Mouse (Mus musculus) kidney, postnatal 0 days (tissue): ENCODE results near the gene Nsun5. TPM values are rescaled to one million over a fixed set of nuclear protein-coding genes. Genes with fewer than 3 reads are reported as not detected.
A peak's percentile ranks its signal among the peaks of the same experiment; 100 is the strongest.

Experiments used
- ATAC-seq: fragments of 200-750 bp; cut with Nextera tagmentation; replicated peaks from 2 replicates; pipeline ENCODE4 v1.8.0; 2017; ENCODE audit warnings: low read depth, moderate number of reproducible peaks, moderate TSS enrichment, moderate library complexity; ENCODE audit not compliant: low FRiP score
- DNase-seq: peaks from one replicate; pipeline ENCODE4 v3.0.0-alpha.2; 2016; ENCODE audit warnings: low spot score
- H3K27ac ChIP-seq: fragments of 300-500 bp; sonication (generic); 2 replicates; pipeline ENCODE4 v1.5.1; 2014; ENCODE audit warnings: mild to moderate bottlenecking
- H3K27me3 ChIP-seq: fragments of 300-500 bp; sonication (generic); 2 replicates; pipeline ENCODE4 v1.6.1; 2014; ENCODE audit warnings: low read length, mixed read lengths; ENCODE audit not compliant: insufficient read depth
- H3K36me3 ChIP-seq: fragments of 300-500 bp; sonication (generic); 2 replicates; pipeline ENCODE4 v1.6.1; 2014; ENCODE audit warnings: low read length, mixed read lengths; ENCODE audit not compliant: insufficient read depth
- H3K4me1 ChIP-seq: fragments of 300-500 bp; sonication (generic); replicated peaks from 2 replicates; pipeline ENCODE4 v1.6.1; 2014; ENCODE audit warnings: antibody characterized with exemption, low read length, mixed read lengths; ENCODE audit not compliant: insufficient read depth
- H3K4me2 ChIP-seq: fragments of 300-500 bp; sonication (generic); 2 replicates; pipeline ENCODE4 v1.6.1; 2014; ENCODE audit warnings: mild to moderate bottlenecking, low read length, moderate library complexity, mixed read lengths
- H3K4me3 ChIP-seq: fragments of 300-500 bp; sonication (generic); replicated peaks from 2 replicates; pipeline ENCODE4 v1.5.1; 2014; ENCODE audit warnings: low read depth, low read length
- H3K9ac ChIP-seq: fragments of 300-500 bp; sonication (generic); 2 replicates; pipeline ENCODE4 v1.6.1; 2014; ENCODE audit warnings: low read depth, low read length
- H3K9me3 ChIP-seq: fragments of 300-500 bp; sonication (generic); replicated peaks from 2 replicates; pipeline ENCODE4 v1.6.1; 2016; ENCODE audit warnings: low read length, inconsistent platforms, mixed read lengths
- CTCF ChIP-seq: IDR thresholded peaks from 2 replicates; pipeline ENCODE4 v1.5.1; 2016; ENCODE audit warnings: antibody characterized with exemption, low read depth, mild to moderate bottlenecking, moderate library complexity
- WGBS: fragments of 180-500 bp; shearing (Covaris S2); extraction: QIAGEN DNeasy Blood & Tissue Kit; methylation state at CpG from one replicate; pipeline ENCODE4 v1.1.7; 2014; 5-methylcytosine and 5-hydroxymethylcytosine counted together
- polyA plus RNA-seq: library from polyadenylated mRNA; unstranded; fragments of >200 nt; fragmentation: Nextera tagmentation; extraction: Ambion mirVana; gene quantifications from 2 replicates; pipeline ENCODE4 v1.2.1, GENCODE M21; 2015

The Nsun5 gene
- polyA plus RNA-seq, 1 experiment from 2014 or later, result 22.7 TPM

- no peaks in the 10 kb centered on the region for H3K36me3 ChIP-seq
- 19% methylated on average over 20 of the region's 20 CpGs for WGBS
- H3K27me3 ChIP-seq, result no peaks in the 10 kb centered on the region
- TF ChIP-seq CTCF, result peak; percentile 56
- no peak overlapping the region for H3K9ac ChIP-seq
- H3K9me3 ChIP-seq, result no peaks in the 10 kb centered on the region; the same call in 1 of the 2 replicates
- peak; percentile 28 for DNase-seq
- no peaks in the 10 kb centered on the region for H3K4me1 ChIP-seq
- no peak for ATAC-seq
- no peak overlapping the region for H3K4me3 ChIP-seq
- no peak overlapping the region for H3K27ac ChIP-seq
- no peak overlapping the region for H3K4me2 ChIP-seq
Measured at GRCm38 (mm10) chr5:135353564-135353963, 16.2 kb upstream of the Nsun5 start.

DNA sequence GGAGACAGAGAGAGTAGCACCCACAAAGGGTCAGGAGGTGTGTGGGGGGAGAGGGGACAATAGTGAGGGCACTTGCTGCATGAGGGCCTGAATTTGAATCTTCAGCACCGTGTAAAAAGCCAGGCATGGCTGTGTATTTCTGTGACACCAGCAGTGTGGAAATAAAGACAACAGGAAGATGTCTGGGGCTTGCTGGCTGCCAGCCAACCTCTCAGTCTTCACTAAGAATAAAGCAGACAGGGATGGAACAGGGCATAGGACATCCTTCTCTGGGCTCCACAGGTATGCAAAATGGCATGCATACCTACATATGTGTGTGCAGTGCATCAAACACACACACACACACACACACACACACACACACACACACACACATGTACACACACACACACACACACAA is 13.7 kb upstream of the Nsun5 start:
- WGBS, result 65% methylated on average over 1 of the region's 1 CpGs
- H3K4me1 ChIP-seq, result no peaks in the 10 kb centered on the region
- no peaks in the 10 kb centered on the region for H3K9me3 ChIP-seq
- DNase-seq, result no peak
- no peak for TF ChIP-seq CTCF
- no peak overlapping the region for H3K9ac ChIP-seq
- H3K27me3 ChIP-seq, result no peaks in the 10 kb centered on the region
- ATAC-seq, result no peak
- no peak overlapping the region for H3K4me3 ChIP-seq
- no peak overlapping the region for H3K27ac ChIP-seq
- no peak overlapping the region for H3K4me2 ChIP-seq
- no peaks in the 10 kb centered on the region for H3K36me3 ChIP-seq

GRCm38 (mm10) chr5:135357556-135357955 is 12.2 kb upstream of the Nsun5 start:
- Histone ChIP-seq H3K27ac (no peak overlapping the region), H3K9me3 (no peaks in the 10 kb centered on the region), H3K4me2 (no peak overlapping the region), H3K4me3 (no peak overlapping the region), H3K27me3 (no peaks in the 10 kb centered on the region), H3K4me1 (no peaks in the 10 kb centered on the region), H3K9ac (no peak overlapping the region), H3K36me3 (no peaks in the 10 kb centered on the region)
- DNase-seq, result no peak
- WGBS, result 88% methylated on average over 2 of the region's 2 CpGs
- TF ChIP-seq CTCF, result no peak
- ATAC-seq, result 0 out of 2 replicates have a peak, but pooled peaks have one; percentile 73

DNA sequence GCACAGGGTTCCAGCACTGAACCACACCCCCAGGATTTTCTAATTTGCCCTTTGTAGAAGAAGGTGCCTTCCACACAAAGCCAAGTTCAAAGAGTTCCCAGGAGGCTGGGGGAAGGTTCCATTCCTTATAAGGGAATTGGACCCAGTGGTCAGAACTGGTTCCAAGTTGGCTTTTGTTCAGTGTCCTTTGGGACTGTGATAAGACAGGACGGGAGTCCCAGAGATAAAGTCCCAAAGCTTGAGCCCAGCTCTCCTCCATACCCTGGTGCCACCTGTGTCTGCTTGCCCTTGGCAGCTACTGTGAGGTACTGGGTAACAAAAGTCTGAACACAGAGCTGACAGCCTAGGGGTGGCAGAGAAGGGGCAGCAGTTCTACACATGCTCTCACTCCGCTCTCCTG is 10.0 kb upstream of the Nsun5 start:
- H3K36me3 ChIP-seq, result no peaks in the 10 kb centered on the region
- no peaks in the 10 kb centered on the region for H3K4me1 ChIP-seq
- H3K27ac ChIP-seq, result no peak overlapping the region
- DNase-seq (no peak), ATAC-seq (no peak)
- TF ChIP-seq CTCF, result no peak
- H3K27me3 ChIP-seq, result no peaks in the 10 kb centered on the region
- H3K4me2 ChIP-seq, result no peak overlapping the region
- WGBS, result 88% methylated on average over 2 of the region's 2 CpGs
- H3K9me3 ChIP-seq, result no peaks in the 10 kb centered on the region
- H3K9ac ChIP-seq, result no peak overlapping the region
- H3K4me3 ChIP-seq, result no peak overlapping the region

DNA sequence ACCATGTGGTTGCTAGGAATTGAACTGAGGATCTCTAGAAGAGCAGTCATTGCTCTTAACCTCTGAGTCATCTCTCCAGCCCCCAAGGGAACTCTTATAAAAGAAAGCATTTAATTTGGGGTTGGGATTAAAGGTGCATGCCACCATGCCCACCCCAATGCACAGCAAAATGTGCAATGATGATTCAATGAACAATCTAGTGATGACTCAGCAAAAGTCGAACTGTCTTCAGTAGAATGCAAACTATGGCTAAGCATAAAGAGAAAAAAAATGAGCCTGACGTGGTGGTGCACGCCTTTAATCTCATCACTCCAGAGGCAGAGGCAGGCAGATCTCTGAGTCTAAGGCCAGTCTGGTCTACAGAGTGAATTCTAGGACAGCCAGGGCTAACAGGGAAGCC is 7.2 kb upstream of the Nsun5 start:
- WGBS, result 88% methylated on average over 3 of the region's 3 CpGs
- H3K27me3 ChIP-seq, result no peaks in the 10 kb centered on the region
- TF ChIP-seq CTCF, result no peak
- no peaks in the 10 kb centered on the region for H3K9me3 ChIP-seq
- no peak for DNase-seq
- no peaks in the 10 kb centered on the region for H3K4me1 ChIP-seq
- no peak overlapping the region for H3K27ac ChIP-seq
- no peaks in the 10 kb centered on the region for H3K36me3 ChIP-seq
- no peak overlapping the region for H3K4me3 ChIP-seq
- no peak for ATAC-seq
- H3K4me2 ChIP-seq, result no peak overlapping the region
- no peak overlapping the region for H3K9ac ChIP-seq

DNA sequence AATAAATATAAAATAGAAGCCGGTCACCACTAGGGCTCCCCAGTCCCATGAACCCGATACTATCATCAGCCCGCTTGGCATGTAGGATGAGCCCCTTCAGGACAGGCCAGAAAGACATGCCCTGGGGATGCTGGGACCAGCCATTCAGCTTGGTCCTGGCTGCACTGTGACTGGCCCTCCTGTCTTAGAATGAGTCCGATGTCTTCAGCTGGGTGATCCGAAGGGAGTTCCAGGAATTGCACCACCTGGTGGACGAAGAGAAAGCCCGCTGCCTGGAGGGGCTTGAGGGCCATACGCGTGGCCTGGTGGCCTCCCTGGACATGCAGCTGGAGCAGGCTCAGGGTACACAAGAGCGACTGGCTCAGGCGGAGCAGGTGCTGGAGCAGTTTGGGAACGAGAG is 6.2 kb upstream of the Nsun5 start:
- peak; percentile 83 for TF ChIP-seq CTCF
- Histone ChIP-seq H3K4me2 (no peak overlapping the region), H3K4me1 (no peaks in the 10 kb centered on the region), H3K27ac (no peak overlapping the region), H3K27me3 (no peaks in the 10 kb centered on the region), H3K4me3 (no peak overlapping the region), H3K36me3 (no peaks in the 10 kb centered on the region), H3K9me3 (no peaks in the 10 kb centered on the region), H3K9ac (no peak overlapping the region)
- ATAC-seq, result peak; percentile 49; the same call in 1 of the 2 replicates
- 29% methylated on average over 12 of the region's 12 CpGs for WGBS
- DNase-seq, result peak; percentile 71

- H3K4me2 ChIP-seq, result no peak overlapping the region
- peak; percentile 32 for DNase-seq
- no peaks in the 10 kb centered on the region for H3K27me3 ChIP-seq
- H3K4me1 ChIP-seq, result peaks cover 6% of the 10 kb centered on the region; the same call in 1 of the 2 replicates
- 55% methylated on average over 6 of the region's 6 CpGs for WGBS
- ATAC-seq, result no peak
- no peak overlapping the region for H3K9ac ChIP-seq
- no peak overlapping the region for H3K27ac ChIP-seq
- peak; percentile 71 for TF ChIP-seq CTCF
- H3K36me3 ChIP-seq, result peaks cover 7% of the 10 kb centered on the region
- H3K4me3 ChIP-seq, result no peak overlapping the region
- no peaks in the 10 kb centered on the region for H3K9me3 ChIP-seq
Measured at GRCm38 (mm10) chr5:135367841-135368240, 1.9 kb upstream of the Nsun5 start.
